Mouse (Mus musculus) retina, postnatal 7 days (tissue): ENCODE measurements around the gene Ltb4r1.

Source experiments
- DNase-seq: peaks from one replicate; pipeline ENCODE4 v3.0.0-alpha.2; 2012; ENCODE audit warnings: low read depth, low spot score

Ltb4r1 gene

GRCm38 (mm10) chr14:55765696-55766095, at the start of gene Ltb4r1:
Gene Ltb4r1, plus strand, starts transcription at chr14:55765962.
- DNase-seq = no peak

- no peak for DNase-seq
These were observed 49.5 kb upstream of the Ltb4r1 start for GRCm38 (mm10) chr14:55716271-55716670.

GRCm38 (mm10) chr14:55716884-55717283, 48.9 kb upstream of the Ltb4r1 start:
- DNase-seq = no peak

GRCm38 (mm10) chr14:55719737-55720136, 46.0 kb upstream of the Ltb4r1 start:
- DNase-seq = no peak

GRCm38 (mm10) chr14:55720666-55721065, 45.1 kb upstream of the Ltb4r1 start:
- DNase-seq = no peak

- no peak for DNase-seq
These were observed 44.7 kb upstream of the Ltb4r1 start for GRCm38 (mm10) chr14:55721076-55721475.

GRCm38 (mm10) chr14:55721700-55722437, 43.9 kb upstream of the Ltb4r1 start, which contains the start of gene Rabggta:
Gene Rabggta, minus strand, starts transcription at chr14:55722263.
- DNase-seq = peak; percentile 86

GRCm38 (mm10) chr14:55722438-55722945, 43.3 kb upstream of the Ltb4r1 start:
- no peak for DNase-seq

GRCm38 (mm10) chr14:55723433-55723832, 42.3 kb upstream of the Ltb4r1 start:
- no peak for DNase-seq

GRCm38 (mm10) chr14:55724411-55724871, 41.3 kb upstream of the Ltb4r1 start:
- DNase-seq = no peak

GRCm38 (mm10) chr14:55726261-55726660, 39.5 kb upstream of the Ltb4r1 start:
- no peak for DNase-seq

GRCm38 (mm10) chr14:55727889-55728685, 37.7 kb upstream of the Ltb4r1 start:
- DNase-seq = no peak

GRCm38 (mm10) chr14:55730116-55730515, 35.6 kb upstream of the Ltb4r1 start:
- DNase-seq = no peak

GRCm38 (mm10) chr14:55730531-55731032, 35.2 kb upstream of the Ltb4r1 start:
- no peak for DNase-seq

- no peak for DNase-seq
These were observed 31.9 kb upstream of the Ltb4r1 start for GRCm38 (mm10) chr14:55733889-55734288.

- no peak for DNase-seq
These were observed 30.9 kb upstream of the Ltb4r1 start for GRCm38 (mm10) chr14:55734869-55735268.

GRCm38 (mm10) chr14:55735334-55735733, 30.4 kb upstream of the Ltb4r1 start:
- no peak for DNase-seq

GRCm38 (mm10) chr14:55735758-55736157, 30.0 kb upstream of the Ltb4r1 start:
- DNase-seq = no peak

- DNase-seq = no peak
These were observed 28.6 kb upstream of the Ltb4r1 start for GRCm38 (mm10) chr14:55737086-55737687.

- DNase-seq = peak; percentile 69
These were observed 22.1 kb upstream of the Ltb4r1 start for GRCm38 (mm10) chr14:55743711-55744110.

- peak; percentile 73 for DNase-seq
These were observed 20.4 kb upstream of the Ltb4r1 start, which contains the start of the genes Dhrs1 and Nop9 for GRCm38 (mm10) chr14:55745180-55745860. Gene Dhrs1, minus strand, starts transcription at chr14:55745690. Gene Nop9, plus strand, starts transcription at chr14:55745693.
